ENCODE assay signal across 8 mouse cellular contexts in the genomic region with DNA sequence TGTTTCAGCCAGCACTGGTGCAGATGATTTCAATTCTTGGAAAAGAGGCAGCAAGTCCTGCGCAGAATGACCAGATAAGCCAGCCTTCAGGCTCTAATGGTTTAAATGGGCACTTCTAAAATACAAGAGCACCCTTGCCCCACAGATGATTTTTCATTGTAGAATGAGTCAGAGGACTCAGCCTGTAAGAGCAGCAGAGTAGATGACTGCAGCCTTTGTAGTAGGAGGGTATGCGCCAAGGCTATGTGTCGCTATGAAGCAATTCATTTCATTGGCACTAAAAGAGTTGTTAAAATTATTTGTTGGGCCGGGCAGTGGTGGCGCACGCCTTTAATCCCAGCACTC. TPM values are rescaled to one million over a fixed set of nuclear protein-coding genes. Genes with fewer than 3 reads are reported as not detected.
A peak's percentile ranks its signal among the peaks of the same experiment; 100 is the strongest.
DNase-seq lines count a peak whose midpoint lies in the region; ATAC-seq and TF ChIP-seq lines count a peak whose summit lies in the region.

No protein-coding gene starts in this region.

- 42% methylated on average over 6 of the region's 6 CpGs for WGBS in cerebellum, adult 2 months
- WGBS in forebrain, embryonic 11.5 days, result 55% methylated on average over 6 of the region's 6 CpGs
- WGBS in liver, embryonic 12.5 days (ENCODE audit: insufficient replicate concordance), result 39% methylated on average over 6 of the region's 6 CpGs

- H3K9me3 ChIP-seq in forebrain, embryonic 11.5 days (ENCODE audit: control insufficient read depth, low read length), result no peaks in the 10 kb centered on the region
- H3K9me3 ChIP-seq in liver, embryonic 12.5 days (replicated peaks), result no peaks in the 10 kb centered on the region

- no peak for DNase-seq in cerebellum, adult 2 months
- DNase-seq in cerebellum, postnatal 14 days, result no peak
- DNase-seq in 3T3-L1 (ENCODE audit: low read depth, low spot score), result peak; percentile 76
- DNase-seq in forebrain, embryonic 11.5 days (ENCODE audit: low spot score), result no peak
- DNase-seq in urinary bladder, adult 2 months (ENCODE audit: low spot score), result no peak
- DNase-seq in cerebellum, postnatal 25 days, result no peak
- no peak for DNase-seq in left cerebral cortex, postnatal 36 days (ENCODE audit: low spot score in 2 of 2)

- ATAC-seq in forebrain, embryonic 11.5 days (replicated peaks; ENCODE audit: low FRiP score), result peak; percentile 20; the same call in 1 of the 2 replicates
- no peak; the same call in 1 of the 2 replicates for ATAC-seq in liver, embryonic 12.5 days

- peak overlapping the region; percentile 31 for H3K27ac ChIP-seq in cerebellum, adult 2 months (ENCODE audit: insufficient read depth, low read length)
- peak overlapping the region; percentile 85 for H3K27ac ChIP-seq in forebrain, embryonic 11.5 days (ENCODE audit: low read depth, low read length)
- H3K27ac ChIP-seq in liver, embryonic 12.5 days, result peak overlapping the region; percentile 87

- no peak for TF ChIP-seq CTCF in cerebellum, adult 2 months (IDR thresholded peaks at IDR 0.05; ENCODE audit: borderline replicate concordance, insufficient read depth, low read depth, low read length)

- H3K27me3 ChIP-seq in cerebellum, adult 2 months (ENCODE audit: control insufficient read depth, insufficient read depth, low read length), result no peaks in the 10 kb centered on the region
- H3K27me3 ChIP-seq in forebrain, embryonic 11.5 days (ENCODE audit: control insufficient read depth, insufficient read depth, low read length), result no peaks in the 10 kb centered on the region
- H3K27me3 ChIP-seq in liver, embryonic 12.5 days (replicated peaks), result no peaks in the 10 kb centered on the region

- H3K9ac ChIP-seq in forebrain, embryonic 11.5 days (ENCODE audit: low read length), result peak overlapping the region; percentile 79
- H3K9ac ChIP-seq in liver, embryonic 12.5 days, result peak overlapping the region; percentile 87

- peak overlapping the region; percentile 73 for H3K4me3 ChIP-seq in cerebellum, adult 2 months (replicated peaks; ENCODE audit: insufficient read depth, low read depth, low read length)
- H3K4me3 ChIP-seq in forebrain, embryonic 11.5 days (ENCODE audit: low read depth, low read length), result peak overlapping the region; percentile 73
- peak overlapping the region; percentile 82 for H3K4me3 ChIP-seq in liver, embryonic 12.5 days

- peaks cover 5% of the 10 kb centered on the region; the same call in 1 of the 2 replicates for H3K4me1 ChIP-seq in cerebellum, adult 2 months (ENCODE audit: control insufficient read depth, insufficient read depth, low read length)
- no peaks in the 10 kb centered on the region; the same call in 1 of the 2 replicates for H3K4me1 ChIP-seq in forebrain, embryonic 11.5 days (replicated peaks; ENCODE audit: control insufficient read depth, insufficient read depth, low read length)
- H3K4me1 ChIP-seq in liver, embryonic 12.5 days, result peaks cover 34% of the 10 kb centered on the region

- TF ChIP-seq POLR2A in cerebellum, adult 2 months (IDR thresholded peaks at IDR 0.05; ENCODE audit: borderline replicate concordance, insufficient read depth, low read length), result no peak

- peak overlapping the region; percentile 86 for H3K4me2 ChIP-seq in forebrain, embryonic 11.5 days (ENCODE audit: low read depth, low read length, severe bottlenecking)
- H3K4me2 ChIP-seq in liver, embryonic 12.5 days, result peak overlapping the region; percentile 91

- H3K36me3 ChIP-seq in forebrain, embryonic 11.5 days (ENCODE audit: control insufficient read depth, insufficient read depth, low read length), result no peaks in the 10 kb centered on the region
- no peaks in the 10 kb centered on the region for H3K36me3 ChIP-seq in liver, embryonic 12.5 days

- intact Hi-C loops in left cerebral cortex, postnatal 36 days (cut with DNase I), result no loop called here

RNA-seq across cellular contexts. Expression of a gene that starts 0.4 kb away (rescaled TPM):
- polyA plus RNA-seq in cerebellum, adult 2 months (2012; rRNA removed), result 22.3 and 25.1 TPM in 2 replicates
- polyA plus RNA-seq in forebrain, embryonic 11.5 days (2014; fragmentation: Nextera tagmentation; extraction: Ambion mirVana), result 14.1 and 15.8 TPM in 2 replicates
- polyA plus RNA-seq in liver, embryonic 12.5 days (2016; fragmentation: Nextera tagmentation; extraction: Ambion mirVana), result 9.7 and 10.8 TPM in 2 replicates
- polyA plus RNA-seq in urinary bladder, adult 2 months (2012; rRNA removed), result 16.5 and 19.3 TPM in 2 replicates
- total RNA-seq in left cerebral cortex, postnatal 36 days (2021), result 1 to 10 TPM; 7.2 to 7.6 TPM

RNA-seq across cellular contexts. Expression of a gene that starts 49.8 kb away (rescaled TPM):
- polyA plus RNA-seq in cerebellum, adult 2 months (2012; rRNA removed), result 1.6 and 1.8 TPM in 2 replicates
- 292 and 305 TPM in 2 replicates for polyA plus RNA-seq in forebrain, embryonic 11.5 days (2014; fragmentation: Nextera tagmentation; extraction: Ambion mirVana)
- polyA plus RNA-seq in liver, embryonic 12.5 days (2016; fragmentation: Nextera tagmentation; extraction: Ambion mirVana), result 44.0 and 45.4 TPM in 2 replicates
- polyA plus RNA-seq in urinary bladder, adult 2 months (2012; rRNA removed), result 17.8 and 20.9 TPM in 2 replicates
- total RNA-seq in left cerebral cortex, postnatal 36 days (2021), result 1 to 10 TPM; 1.3 to 3.2 TPM

Comparison
In these comparisons a context has a peak if more than half of its experiments do, and no peak if none do; other contexts are left out.
1. H3K27ac ChIP-seq: peak in every context shown above with its lines; median percentile 87 in liver, embryonic 12.5 days; 85 in forebrain, embryonic 11.5 days; 31 in cerebellum, adult 2 months.